Mouse (Mus musculus) midbrain, embryonic 10.5 days (tissue): Measurements from ENCODE around the gene Vars2. TPM values are rescaled to one million over a fixed set of nuclear protein-coding genes. Genes with fewer than 3 reads are reported as not detected.

ENCODE experiments used
- DNase-seq: peaks from one replicate; pipeline ENCODE4 v3.0.0-alpha.2; 2017; ENCODE audit warnings: low spot score
- H3K27ac ChIP-seq: fragments of 300-500 bp; sonication (generic); replicated peaks from 2 replicates; pipeline ENCODE4 v1.5.1; 2016; ENCODE audit warnings: mild to moderate bottlenecking
- H3K27me3 ChIP-seq: fragments of 300-500 bp; sonication (generic); 2 replicates; pipeline ENCODE4 v1.6.1; 2016; ENCODE audit warnings: low read depth, mild to moderate bottlenecking; ENCODE audit not compliant: poor library complexity, severe bottlenecking
- H3K36me3 ChIP-seq: fragments of 300-500 bp; sonication (generic); 2 replicates; pipeline ENCODE4 v1.6.1; 2016; ENCODE audit warnings: mild to moderate bottlenecking, moderate library complexity
- H3K4me1 ChIP-seq: fragments of 300-500 bp; sonication (generic); 2 replicates; pipeline ENCODE4 v1.6.1; 2016
- H3K4me3 ChIP-seq: fragments of 300-500 bp; sonication (generic); 2 replicates; pipeline ENCODE4 v1.5.1; 2016; ENCODE audit warnings: mild to moderate bottlenecking, moderate library complexity
- H3K9me3 ChIP-seq: fragments of 300-500 bp; sonication (generic); replicated peaks from 2 replicates; pipeline ENCODE4 v1.6.1; 2016; ENCODE audit warnings: mild to moderate bottlenecking
- WGBS: fragments of 180-500 bp; shearing (Covaris S2); methylation state at CpG from one replicate; pipeline ENCODE4 v1.1.7; 2016; 5-methylcytosine and 5-hydroxymethylcytosine counted together
- polyA plus RNA-seq: library from polyadenylated mRNA; unstranded; fragments of >200 nt; fragmentation: Nextera tagmentation; extraction: Ambion mirVana; gene quantifications from 2 replicates; pipeline ENCODE4 v1.2.1, GENCODE M21; 2016

Vars2 gene
- polyA plus RNA-seq, 1 experiment from 2014 or later: 19.3 TPM

DNA sequence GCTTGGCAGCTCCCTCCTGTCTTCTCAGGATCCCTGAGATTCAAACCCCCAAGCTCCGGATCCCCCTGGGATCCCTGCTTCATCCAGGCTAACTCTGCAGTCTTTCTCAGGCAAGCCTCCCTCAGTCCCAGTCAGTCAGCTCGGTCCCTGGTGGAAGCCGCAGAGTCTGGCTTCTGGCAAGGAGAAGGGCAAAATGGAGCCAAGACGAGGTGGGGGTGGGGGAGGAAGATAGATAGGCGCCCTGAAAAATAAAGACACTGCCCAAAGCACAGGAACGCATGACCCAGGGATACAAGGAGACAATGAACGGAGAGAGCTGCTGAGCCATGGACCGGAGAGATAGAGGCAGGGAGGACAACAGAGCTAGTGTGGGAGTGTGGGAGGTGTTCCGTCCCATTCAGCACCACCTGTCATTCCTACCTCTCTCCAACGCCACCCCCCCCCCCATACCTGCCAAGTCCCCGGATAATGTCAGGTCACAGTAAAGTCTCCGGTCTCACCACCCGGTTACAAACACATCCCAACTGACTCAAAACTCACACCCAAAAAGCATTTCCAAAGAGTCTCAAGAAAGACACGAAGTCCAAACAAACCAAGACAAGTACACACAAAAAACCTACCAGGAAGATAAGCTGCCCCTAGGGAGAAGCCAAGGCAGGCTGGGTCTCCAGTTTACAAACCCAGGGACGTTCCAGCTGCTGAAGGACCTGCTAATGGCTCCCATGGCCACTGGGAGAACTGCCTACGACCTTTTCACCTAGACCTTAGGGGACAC is 34.0 kb upstream of the Vars2 start:
- Histone ChIP-seq H3K9me3 (no peaks in the 10 kb centered on the region), H3K4me3 (peak overlapping the region; percentile 84), H3K27ac (peak overlapping the region; percentile 100), H3K36me3 (peaks cover 35% of the 10 kb centered on the region), H3K27me3 (peaks cover 23% of the 10 kb centered on the region; the same call in 1 of the 2 replicates), H3K4me1 (peaks cover 81% of the 10 kb centered on the region)
- WGBS: 1% methylated on average over 16 of the region's 16 CpGs
- DNase-seq: peak; percentile 55

DNA sequence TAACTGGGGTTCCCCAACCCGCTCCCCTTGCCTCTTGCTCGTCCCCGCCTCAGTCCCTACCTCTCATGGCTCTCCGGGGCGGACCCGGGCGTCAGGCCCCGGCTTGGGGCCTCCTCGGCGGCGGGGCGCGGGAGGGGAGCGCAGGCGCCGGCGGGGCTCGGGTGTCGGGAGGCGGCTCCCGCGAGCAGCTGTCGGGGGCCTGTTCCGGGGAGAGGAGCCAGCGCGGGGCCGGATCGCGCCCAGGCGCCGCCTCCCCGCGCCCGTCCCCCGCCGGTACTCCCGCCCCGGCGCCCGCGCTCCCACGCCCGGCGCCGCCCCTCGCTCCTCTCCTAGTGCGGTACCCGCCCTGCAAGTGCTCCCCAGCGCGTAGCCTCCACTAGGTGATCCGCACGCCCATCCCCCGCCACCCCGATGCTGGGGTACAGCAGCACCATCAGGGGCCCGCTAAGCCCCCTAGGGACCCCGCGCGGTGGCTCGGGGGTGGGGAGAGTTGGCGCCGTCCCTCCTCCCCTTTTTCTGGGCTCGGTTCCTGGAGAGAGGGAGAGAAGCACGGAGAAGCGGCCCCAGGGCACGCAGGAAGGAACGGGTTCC is 33.1 kb upstream of the Vars2 start:
- Histone ChIP-seq H3K4me1 (peaks cover 72% of the 10 kb centered on the region), H3K9me3 (peaks cover 5% of the 10 kb centered on the region), H3K36me3 (peaks cover 44% of the 10 kb centered on the region), H3K27ac (peak overlapping the region; percentile 100), H3K27me3 (peaks cover 23% of the 10 kb centered on the region; the same call in 1 of the 2 replicates), H3K4me3 (peak overlapping the region; percentile 84)
- peak; percentile 66 for DNase-seq
- WGBS: under 1% methylated on average over 65 of the region's 66 CpGs

DNA sequence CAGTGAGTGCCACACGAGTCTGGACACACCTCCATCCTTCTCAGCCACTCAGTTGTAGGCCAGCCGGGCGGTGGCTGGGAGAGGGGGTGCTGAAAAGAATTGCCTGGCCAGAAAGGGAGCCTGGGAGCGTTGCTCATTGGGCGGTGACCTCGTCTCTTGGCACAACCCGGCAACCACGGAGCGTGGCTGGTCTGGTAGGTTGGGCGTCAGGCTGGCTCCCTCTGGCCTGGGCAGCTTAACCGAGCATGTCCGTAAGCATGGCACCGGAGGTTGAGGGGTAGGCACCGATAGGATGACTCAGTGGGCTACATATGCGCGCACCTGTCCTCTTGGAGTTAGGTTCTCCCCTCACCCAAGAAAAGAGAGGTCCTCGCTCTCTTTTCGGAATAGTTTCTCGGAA is 32.5 kb upstream of the Vars2 start:
- WGBS: 3% methylated on average over 19 of the region's 19 CpGs
- Histone ChIP-seq H3K4me1 (peaks cover 66% of the 10 kb centered on the region), H3K27me3 (peaks cover 23% of the 10 kb centered on the region; the same call in 1 of the 2 replicates), H3K36me3 (peaks cover 49% of the 10 kb centered on the region), H3K27ac (peak overlapping the region; percentile 100), H3K4me3 (peak overlapping the region; percentile 84), H3K9me3 (peaks cover 8% of the 10 kb centered on the region)
- peak; percentile 60 for DNase-seq

DNA sequence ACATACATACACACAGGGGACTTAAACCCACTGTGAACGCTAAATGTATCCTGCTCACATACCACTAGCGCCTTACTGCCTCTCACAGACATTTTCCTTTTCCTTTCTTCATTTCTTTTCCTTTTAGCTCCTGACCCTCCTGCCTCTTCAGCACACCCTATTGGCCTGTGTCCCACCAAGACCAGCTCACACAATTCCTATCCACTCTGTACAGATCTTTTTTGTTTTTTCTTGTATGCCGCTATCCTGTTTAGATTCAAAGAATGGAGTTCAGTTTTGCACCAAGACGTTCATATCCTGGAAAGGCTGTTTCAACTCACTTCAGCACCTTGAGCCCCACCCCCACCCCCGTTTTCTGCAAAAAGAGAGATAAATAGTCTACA is 31.1 kb upstream of the Vars2 start:
- Histone ChIP-seq H3K9me3 (peaks cover 8% of the 10 kb centered on the region), H3K27me3 (peaks cover 23% of the 10 kb centered on the region; the same call in 1 of the 2 replicates), H3K27ac (peak overlapping the region; percentile 100), H3K36me3 (peaks cover 64% of the 10 kb centered on the region), H3K4me3 (peak overlapping the region; percentile 84), H3K4me1 (peaks cover 54% of the 10 kb centered on the region)
- 31% methylated on average over 5 of the region's 5 CpGs for WGBS
- no peak for DNase-seq

DNA sequence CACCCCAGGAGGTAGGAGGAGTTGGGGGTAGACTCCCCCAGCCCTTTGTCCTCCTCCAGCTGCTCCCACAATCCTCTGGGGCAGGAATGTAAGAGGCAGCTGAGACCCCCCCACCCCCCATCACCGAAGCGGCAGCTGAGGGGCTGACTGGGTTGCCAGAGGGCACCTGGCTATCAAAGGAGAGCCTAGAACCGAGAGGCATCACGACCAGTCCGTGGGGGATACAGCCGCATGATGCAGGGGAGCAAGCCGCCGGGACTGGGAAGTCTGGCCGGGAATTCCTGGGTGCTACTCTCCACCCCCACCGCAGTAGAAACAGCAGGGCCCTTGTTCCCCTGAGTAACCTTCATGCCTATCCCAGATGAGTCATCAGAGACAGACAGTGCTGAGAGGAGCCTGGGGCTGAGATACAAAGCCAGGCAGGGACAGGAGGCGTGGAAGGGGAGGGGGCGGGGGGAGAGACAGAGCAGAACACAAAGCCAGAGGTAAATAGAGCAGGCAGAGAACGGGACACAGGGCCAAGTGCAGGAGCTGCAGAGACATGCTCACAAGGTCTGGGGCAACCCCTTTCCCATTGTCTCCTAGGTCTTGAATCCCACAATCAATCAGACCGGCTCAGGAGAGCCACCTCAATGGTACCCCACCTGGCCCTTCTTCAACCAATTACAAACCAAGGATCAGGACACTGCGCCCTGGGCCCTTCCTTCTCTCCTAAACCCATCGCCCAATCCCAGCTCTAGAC is 30.5 kb upstream of the Vars2 start:
- WGBS: 2% methylated on average over 16 of the region's 16 CpGs
- peaks cover 8% of the 10 kb centered on the region for H3K9me3 ChIP-seq
- peaks cover 69% of the 10 kb centered on the region for H3K36me3 ChIP-seq
- peak overlapping the region; percentile 100 for H3K27ac ChIP-seq
- H3K4me3 ChIP-seq: peak overlapping the region; percentile 84
- H3K27me3 ChIP-seq: peaks cover 23% of the 10 kb centered on the region; the same call in 1 of the 2 replicates
- peak; percentile 81 for DNase-seq
- H3K4me1 ChIP-seq: peaks cover 54% of the 10 kb centered on the region

DNA sequence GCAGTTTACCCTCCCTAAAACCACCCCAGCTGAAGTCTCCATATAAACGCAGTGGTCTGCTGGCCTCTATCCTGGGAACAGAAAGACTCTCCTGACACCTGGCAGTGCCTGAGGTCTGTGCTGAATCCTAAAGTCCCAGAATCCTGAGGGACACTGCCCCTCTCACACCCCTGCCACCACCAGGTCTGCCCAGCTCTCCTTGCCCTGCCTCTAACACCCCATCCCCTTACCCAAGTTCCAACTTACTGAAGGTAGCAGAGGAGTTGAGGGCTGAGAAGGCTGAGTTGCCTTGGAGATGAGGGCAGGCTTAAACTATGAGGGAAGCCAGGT is 30.0 kb upstream of the Vars2 start:
- H3K27ac ChIP-seq: peak overlapping the region; percentile 100
- peaks cover 75% of the 10 kb centered on the region for H3K36me3 ChIP-seq
- WGBS: 20% methylated on average over 1 of the region's 1 CpGs
- peaks cover 23% of the 10 kb centered on the region; the same call in 1 of the 2 replicates for H3K27me3 ChIP-seq
- peaks cover 53% of the 10 kb centered on the region for H3K4me1 ChIP-seq
- DNase-seq: no peak
- peaks cover 8% of the 10 kb centered on the region for H3K9me3 ChIP-seq
- peak overlapping the region; percentile 84 for H3K4me3 ChIP-seq

DNA sequence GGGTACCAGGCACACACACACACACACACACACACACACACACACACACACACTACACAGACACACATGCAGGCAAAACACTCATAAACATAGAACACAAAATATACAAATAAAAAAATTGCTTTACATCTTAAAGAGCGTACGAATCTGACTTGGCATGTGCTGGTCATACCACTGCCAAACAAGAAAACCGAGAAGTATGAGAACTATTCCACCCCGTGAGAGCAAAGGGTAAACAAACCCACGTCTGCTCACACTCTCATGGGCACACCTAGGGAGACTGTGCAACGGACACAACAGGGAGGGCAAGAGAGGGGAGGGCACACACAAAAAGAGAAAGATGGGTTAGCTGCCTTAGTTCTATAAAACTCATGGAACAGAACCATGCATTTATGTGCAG is 29.3 kb upstream of the Vars2 start:
- 73% methylated on average over 6 of the region's 6 CpGs for WGBS
- DNase-seq: no peak
- H3K27me3 ChIP-seq: peaks cover 17% of the 10 kb centered on the region; the same call in 1 of the 2 replicates
- H3K9me3 ChIP-seq: peaks cover 8% of the 10 kb centered on the region
- peak overlapping the region; percentile 100; the same call in 1 of the 2 replicates for H3K27ac ChIP-seq
- H3K36me3 ChIP-seq: peaks cover 82% of the 10 kb centered on the region
- H3K4me3 ChIP-seq: peak overlapping the region; percentile 84
- H3K4me1 ChIP-seq: peaks cover 46% of the 10 kb centered on the region

DNA sequence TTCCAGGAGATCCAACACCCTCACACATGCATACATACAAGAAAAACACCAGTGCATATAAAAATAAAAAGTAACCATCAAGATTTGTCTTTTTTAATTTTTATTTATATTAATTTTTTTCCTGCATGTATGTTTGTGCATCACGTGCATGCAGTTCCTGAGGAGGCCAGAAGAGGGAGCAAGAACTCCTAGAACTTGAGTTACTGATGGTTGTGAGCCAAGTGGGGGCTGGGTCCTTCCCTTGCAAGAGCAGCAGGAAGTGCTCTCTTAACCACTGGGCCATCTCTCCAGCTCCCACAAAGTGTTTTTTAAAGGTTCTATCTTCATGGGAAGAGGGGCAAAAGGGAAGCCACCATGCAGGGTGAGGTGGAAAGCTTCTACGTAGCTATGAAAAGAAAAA is 27.9 kb upstream of the Vars2 start:
- H3K9me3 ChIP-seq: peaks cover 8% of the 10 kb centered on the region
- H3K36me3 ChIP-seq: peaks cover 91% of the 10 kb centered on the region
- H3K27ac ChIP-seq: no peak overlapping the region
- H3K27me3 ChIP-seq: peaks cover 6% of the 10 kb centered on the region; the same call in 1 of the 2 replicates
- no peak overlapping the region for H3K4me3 ChIP-seq
- 95% methylated on average over 2 of the region's 2 CpGs for WGBS
- peak; percentile 46 for DNase-seq
- peaks cover 38% of the 10 kb centered on the region for H3K4me1 ChIP-seq

DNA sequence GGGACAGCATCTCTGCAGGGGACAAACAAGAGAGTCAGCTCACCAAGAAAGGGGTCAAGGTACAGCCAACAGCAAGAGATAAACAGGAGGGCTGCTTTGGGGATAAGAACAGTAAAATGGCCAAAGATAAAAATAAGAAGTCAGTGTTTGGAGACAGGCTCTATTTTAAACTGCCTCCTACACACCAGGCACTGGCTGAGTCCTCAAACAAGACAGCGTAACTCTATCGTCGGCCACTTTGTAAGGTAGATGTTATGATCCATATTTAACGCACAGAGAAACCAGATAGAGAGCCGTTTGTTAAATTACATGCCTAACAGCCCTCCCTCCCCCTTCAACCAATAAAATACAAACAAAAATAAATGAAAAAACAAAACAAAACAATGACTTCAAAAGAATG is 26.5 kb upstream of the Vars2 start:
- H3K9me3 ChIP-seq: peaks cover 8% of the 10 kb centered on the region
- WGBS: 92% methylated on average over 5 of the region's 5 CpGs
- no peak for DNase-seq
- H3K27me3 ChIP-seq: no peaks in the 10 kb centered on the region
- no peak overlapping the region for H3K27ac ChIP-seq
- H3K4me1 ChIP-seq: peaks cover 25% of the 10 kb centered on the region
- H3K4me3 ChIP-seq: no peak overlapping the region
- peaks cover 91% of the 10 kb centered on the region for H3K36me3 ChIP-seq

DNA sequence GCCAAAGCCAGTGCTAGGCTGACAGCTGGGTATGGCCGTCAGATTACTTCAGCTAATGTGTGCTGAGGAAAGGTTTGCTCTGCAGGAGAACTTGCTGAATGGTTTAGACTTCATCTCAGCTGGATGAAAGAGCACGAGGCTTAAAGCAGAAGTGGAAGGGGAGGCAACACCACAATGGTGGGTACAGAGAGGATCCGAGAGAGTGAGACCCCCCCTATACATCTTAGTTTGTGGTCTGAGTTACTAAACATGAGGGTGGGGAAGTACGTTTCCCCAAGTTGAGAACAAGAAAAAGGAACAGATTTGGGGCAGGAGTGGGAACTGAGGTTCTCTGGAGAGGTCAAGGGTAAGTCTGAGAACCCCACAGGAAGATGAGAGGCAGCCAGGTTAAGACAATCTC is 25.0 kb upstream of the Vars2 start:
- Histone ChIP-seq H3K9me3 (peaks cover 8% of the 10 kb centered on the region), H3K36me3 (peaks cover 100% of the 10 kb centered on the region), H3K4me3 (no peak overlapping the region), H3K27ac (no peak overlapping the region), H3K4me1 (peaks cover 9% of the 10 kb centered on the region), H3K27me3 (no peaks in the 10 kb centered on the region)
- 80% methylated on average over 4 of the region's 4 CpGs for WGBS
- no peak for DNase-seq

DNA sequence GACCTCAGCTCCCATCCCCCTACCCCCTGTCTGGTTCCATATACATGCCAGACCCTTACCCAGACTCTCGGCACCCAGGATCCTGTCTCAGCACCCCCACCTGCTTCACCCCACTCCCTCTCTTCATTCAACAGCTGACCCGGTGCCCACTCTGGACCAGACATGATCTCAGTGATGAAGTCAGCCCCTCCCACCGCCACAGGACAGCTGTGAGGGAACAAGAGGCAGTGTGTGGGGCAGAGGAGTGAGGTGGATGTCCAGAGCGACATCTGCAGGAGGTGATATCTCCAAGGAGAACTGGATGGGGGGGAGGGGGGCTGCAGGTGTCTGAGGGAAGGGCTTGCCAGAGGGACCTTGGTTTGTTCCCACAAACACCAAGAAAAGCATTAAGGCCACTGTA is 24.4 kb upstream of the Vars2 start:
- peaks cover 7% of the 10 kb centered on the region for H3K4me1 ChIP-seq
- WGBS: 87% methylated on average over 4 of the region's 4 CpGs
- DNase-seq: no peak

DNA sequence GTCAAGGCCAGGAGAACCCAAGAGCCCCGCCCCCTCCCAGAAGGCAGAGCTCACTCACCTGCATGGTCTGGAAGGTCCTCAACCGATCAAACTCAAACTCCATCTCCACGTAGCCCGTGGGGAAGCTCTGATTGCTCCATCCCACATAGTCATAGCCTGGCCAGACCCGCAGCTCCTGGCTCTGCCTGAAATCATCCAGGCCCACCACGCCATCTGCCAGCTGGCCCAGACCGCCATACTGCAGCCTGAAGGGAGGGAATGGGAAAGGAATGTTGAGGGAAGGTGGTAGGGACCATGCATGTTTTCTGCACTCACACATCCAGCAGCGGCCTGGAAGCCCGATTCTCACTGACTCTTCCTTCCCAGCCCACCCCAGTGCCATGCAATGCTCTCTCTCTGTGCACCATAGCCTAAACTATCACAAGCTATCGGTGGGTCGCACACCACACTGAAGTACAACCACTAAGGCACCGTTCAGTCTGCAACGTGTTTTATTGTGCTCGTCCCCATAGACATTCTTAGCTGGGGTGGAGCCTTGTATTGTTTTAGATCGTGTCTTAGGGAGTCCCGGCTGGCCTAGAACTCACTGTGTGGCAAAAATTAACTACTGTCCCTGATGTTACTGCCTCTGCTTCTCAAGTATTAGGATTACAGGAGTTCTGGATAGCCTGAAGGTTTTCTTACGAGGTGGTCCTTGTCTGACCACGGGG is 22.7 kb upstream of the Vars2 start:
- peaks cover 20% of the 10 kb centered on the region for H3K4me1 ChIP-seq
- no peaks in the 10 kb centered on the region for H3K27me3 ChIP-seq
- DNase-seq: no peak
- H3K36me3 ChIP-seq: peaks cover 100% of the 10 kb centered on the region
- H3K4me3 ChIP-seq: no peak overlapping the region
- WGBS: 94% methylated on average over 18 of the region's 18 CpGs
- no peak overlapping the region for H3K27ac ChIP-seq
- no peaks in the 10 kb centered on the region for H3K9me3 ChIP-seq

More for the DNA sequence above, 24.4 kb upstream of the Vars2 start:
- peaks cover 100% of the 10 kb centered on the region for H3K36me3 ChIP-seq
- H3K9me3 ChIP-seq: peaks cover 8% of the 10 kb centered on the region
- H3K27ac ChIP-seq: no peak overlapping the region
- H3K27me3 ChIP-seq: no peaks in the 10 kb centered on the region
- H3K4me3 ChIP-seq: no peak overlapping the region
